Mouse (Mus musculus) common myeloid progenitor, adult 5-6 weeks (primary cell): ENCODE data around the gene Ceacam10. TPM values are rescaled to one million over a fixed set of nuclear protein-coding genes. Genes with fewer than 3 reads are reported as not detected.

Experiments used
- ATAC-seq: replicated peaks from 2 replicates; pipeline ENCODE4 v1.8.0; 2016; ENCODE audit warnings: low read depth, mild to moderate bottlenecking, moderate TSS enrichment, inconsistent platforms; ENCODE audit not compliant: poor library complexity, severe bottlenecking
- total RNA-seq: library from RNA; stranded (forward); fragments of 200-1000, 187-1606 nt; gene quantifications from 2 replicates; pipeline ENCODE4 v1.2.3, GENCODE M21; 2017

Ceacam10 gene
- total RNA-seq: 1.2 TPM in 1 of 2 replicates, not detected in the other

- ATAC-seq: peak; percentile 53
These were observed at the start of gene Ceacam10 for GRCm38 (mm10) chr7:24776918-24777317. Gene Ceacam10, plus strand, starts transcription at chr7:24777206.

- peak; percentile 93 for ATAC-seq
These were observed 40.9 kb upstream of the Ceacam10 start for GRCm38 (mm10) chr7:24735970-24736670.

GRCm38 (mm10) chr7:24750695-24751094 is 26.3 kb upstream of the Ceacam10 start:
- no peak for ATAC-seq

- no peak for ATAC-seq
These were observed 25.4 kb upstream of the Ceacam10 start for GRCm38 (mm10) chr7:24751610-24752009.

GRCm38 (mm10) chr7:24753476-24753875 is 23.5 kb upstream of the Ceacam10 start:
- ATAC-seq: no peak

GRCm38 (mm10) chr7:24758520-24758919 is 18.5 kb upstream of the Ceacam10 start:
- peak; percentile 56 for ATAC-seq

- ATAC-seq: no peak
These were observed 16.8 kb upstream of the Ceacam10 start, which contains the start of gene Cd177 for GRCm38 (mm10) chr7:24760211-24760610. Gene Cd177, minus strand, starts transcription at chr7:24760311.

- no peak for ATAC-seq
These were observed 15.8 kb upstream of the Ceacam10 start for GRCm38 (mm10) chr7:24761161-24761560.

GRCm38 (mm10) chr7:24762574-24762973 is 14.4 kb upstream of the Ceacam10 start:
- ATAC-seq: no peak

GRCm38 (mm10) chr7:24771361-24771760 is 5.6 kb upstream of the Ceacam10 start:
- no peak for ATAC-seq

- no peak for ATAC-seq
These were observed 3.0 kb upstream of the Ceacam10 start for GRCm38 (mm10) chr7:24773942-24774535.

- no peak for ATAC-seq
These were observed 861 bp upstream of the Ceacam10 start for GRCm38 (mm10) chr7:24776145-24776544.

GRCm38 (mm10) chr7:24797918-24798317 is 20.9 kb downstream of the Ceacam10 start:
- ATAC-seq: no peak

GRCm38 (mm10) chr7:24802149-24802767 is 25.3 kb downstream of the Ceacam10 start:
- no peak for ATAC-seq

GRCm38 (mm10) chr7:24804826-24805225 is 27.8 kb downstream of the Ceacam10 start:
- no peak for ATAC-seq

GRCm38 (mm10) chr7:24809041-24809440 is 32.0 kb downstream of the Ceacam10 start:
- no peak for ATAC-seq

- ATAC-seq: peak; percentile 98
These were observed 40.5 kb downstream of the Ceacam10 start for GRCm38 (mm10) chr7:24817502-24817901.

GRCm38 (mm10) chr7:24824452-24824851 is 47.4 kb downstream of the Ceacam10 start:
- ATAC-seq: peak; percentile 59

GRCm38 (mm10) chr7:24827181-24827580 is 50.2 kb downstream of the Ceacam10 start:
- ATAC-seq: no peak
